Mouse (Mus musculus) liver, embryonic 14.5 days (tissue): ENCODE results near the gene Agps.

Source experiments
- CTCF ChIP-seq: IDR thresholded peaks from 2 replicates; pipeline ENCODE4 v1.5.1; 2016; ENCODE audit warnings: antibody characterized with exemption, low read depth, control low read depth
- EP300 ChIP-seq: IDR thresholded peaks from 2 replicates; pipeline ENCODE4 v1.6.1; 2016; ENCODE audit warnings: antibody characterized with exemption, low read depth

- TF ChIP-seq CTCF (no peak), EP300 (no peak)
These were observed 132.1 kb downstream of the Agps start for GRCm38 (mm10) chr2:75964051-75964450.
